Mouse (Mus musculus): Measurements from ENCODE around the gene Prh1.
"Not testable (repeated sequence)": the region's sequence is repeated elsewhere in the genome, so short reads cannot be mapped to it uniquely, and the experiment has no call there.

The Prh1 gene

GRCm38 (mm10) chr6:132569509-132569908 is at the start of gene Prh1:
TSS of gene Prh1 (plus strand) at chr6:132569809.
- not testable (repeated sequence) for DNase-seq (ENCODE audit: low spot score in 2 of 2)

- not testable (repeated sequence) for DNase-seq (ENCODE audit: low spot score in 2 of 2)
Measured at GRCm38 (mm10) chr6:132595613-132596012, 26.0 kb downstream of the Prh1 start, which contains the start of gene Prp2. TSS of gene Prp2 (plus strand) at chr6:132595913.

All from spleen, postnatal 36 days (tissue).